Mouse (Mus musculus): ENCODE data around the gene Aoc1. TPM values are rescaled to one million over a fixed set of nuclear protein-coding genes. Genes with fewer than 3 reads are reported as not detected.
"Not testable (repeated sequence)": the region's sequence is repeated elsewhere in the genome, so short reads cannot be mapped to it uniquely, and the experiment has no call there.

Gene Aoc1
- polyA plus RNA-seq, 1 experiment, result 0.84 TPM

- TF ChIP-seq CTCF (IDR thresholded peaks at IDR 0.05; ENCODE audit: control insufficient read depth, insufficient read depth, insufficient replicate concordance, low read depth, low read length) (no peak), POLR2A (IDR thresholded peaks at IDR 0.05; ENCODE audit: control insufficient read depth, low read depth, low read length) (no peak)
- Histone ChIP-seq H3K27ac (ENCODE audit: control insufficient read depth, insufficient read depth, low read depth, low read length) (no peak overlapping the region), H3K4me1 (ENCODE audit: control insufficient read depth, insufficient read depth, low read length) (no peaks in the 10 kb centered on the region), H3K36me3 (ENCODE audit: control insufficient read depth, insufficient read depth, low read length) (no peaks in the 10 kb centered on the region), H3K27me3 (ENCODE audit: control insufficient read depth, insufficient read depth, low read length) (no peaks in the 10 kb centered on the region), H3K4me3 (ENCODE audit: control insufficient read depth, low read depth, low read length) (no peak overlapping the region)
Observed at GRCm38 (mm10) chr6:48895941-48896340, 23.2 kb downstream of the Aoc1 start.

GRCm38 (mm10) chr6:48896956-48897355 lies 24.3 kb downstream of the Aoc1 start:
- no peak overlapping the region for H3K4me3 ChIP-seq (ENCODE audit: control insufficient read depth, low read depth, low read length)
- H3K4me1 ChIP-seq (ENCODE audit: control insufficient read depth, insufficient read depth, low read length), result no peaks in the 10 kb centered on the region
- H3K36me3 ChIP-seq (ENCODE audit: control insufficient read depth, insufficient read depth, low read length), result no peaks in the 10 kb centered on the region
- H3K27ac ChIP-seq (ENCODE audit: control insufficient read depth, insufficient read depth, low read depth, low read length), result no peak overlapping the region
- no peak for TF ChIP-seq CTCF (IDR thresholded peaks at IDR 0.05; ENCODE audit: control insufficient read depth, insufficient read depth, insufficient replicate concordance, low read depth, low read length)
- TF ChIP-seq POLR2A (IDR thresholded peaks at IDR 0.05; ENCODE audit: control insufficient read depth, low read depth, low read length), result no peak
- no peaks in the 10 kb centered on the region for H3K27me3 ChIP-seq (ENCODE audit: control insufficient read depth, insufficient read depth, low read length)

- H3K36me3 ChIP-seq (ENCODE audit: control insufficient read depth, insufficient read depth, low read length); H3K4me1 ChIP-seq (ENCODE audit: control insufficient read depth, insufficient read depth, low read length); H3K4me3 ChIP-seq (ENCODE audit: control insufficient read depth, low read depth, low read length); H3K27me3 ChIP-seq (ENCODE audit: control insufficient read depth, insufficient read depth, low read length); H3K27ac ChIP-seq (ENCODE audit: control insufficient read depth, insufficient read depth, low read depth, low read length): not testable (repeated sequence)
Observed at GRCm38 (mm10) chr6:48901316-48901715, 28.6 kb downstream of the Aoc1 start.

- Histone ChIP-seq H3K4me3 (ENCODE audit: control insufficient read depth, low read depth, low read length) (no peak overlapping the region), H3K36me3 (ENCODE audit: control insufficient read depth, insufficient read depth, low read length) (no peaks in the 10 kb centered on the region), H3K27ac (ENCODE audit: control insufficient read depth, insufficient read depth, low read depth, low read length) (no peak overlapping the region), H3K27me3 (ENCODE audit: control insufficient read depth, insufficient read depth, low read length) (no peaks in the 10 kb centered on the region), H3K4me1 (ENCODE audit: control insufficient read depth, insufficient read depth, low read length) (no peaks in the 10 kb centered on the region; the same call in 1 of the 2 replicates)
- TF ChIP-seq POLR2A (IDR thresholded peaks at IDR 0.05; ENCODE audit: control insufficient read depth, low read depth, low read length) (no peak), CTCF (IDR thresholded peaks at IDR 0.05; ENCODE audit: control insufficient read depth, insufficient read depth, insufficient replicate concordance, low read depth, low read length) (no peak)
Observed at GRCm38 (mm10) chr6:48902511-48903406, 30.1 kb downstream of the Aoc1 start.

GRCm38 (mm10) chr6:48903437-48903836 lies 30.7 kb downstream of the Aoc1 start:
- no peak overlapping the region for H3K27ac ChIP-seq (ENCODE audit: control insufficient read depth, insufficient read depth, low read depth, low read length)
- TF ChIP-seq POLR2A (IDR thresholded peaks at IDR 0.05; ENCODE audit: control insufficient read depth, low read depth, low read length), result no peak
- no peak for TF ChIP-seq CTCF (IDR thresholded peaks at IDR 0.05; ENCODE audit: control insufficient read depth, insufficient read depth, insufficient replicate concordance, low read depth, low read length)
- no peaks in the 10 kb centered on the region; the same call in 1 of the 2 replicates for H3K4me1 ChIP-seq (ENCODE audit: control insufficient read depth, insufficient read depth, low read length)
- H3K36me3 ChIP-seq (ENCODE audit: control insufficient read depth, insufficient read depth, low read length), result no peaks in the 10 kb centered on the region
- H3K27me3 ChIP-seq (ENCODE audit: control insufficient read depth, insufficient read depth, low read length), result no peaks in the 10 kb centered on the region
- no peak overlapping the region for H3K4me3 ChIP-seq (ENCODE audit: control insufficient read depth, low read depth, low read length)

- Histone ChIP-seq H3K27me3 (ENCODE audit: control insufficient read depth, insufficient read depth, low read length) (no peaks in the 10 kb centered on the region), H3K27ac (ENCODE audit: control insufficient read depth, insufficient read depth, low read depth, low read length) (no peak overlapping the region), H3K36me3 (ENCODE audit: control insufficient read depth, insufficient read depth, low read length) (no peaks in the 10 kb centered on the region), H3K4me3 (ENCODE audit: control insufficient read depth, low read depth, low read length) (no peak overlapping the region), H3K4me1 (ENCODE audit: control insufficient read depth, insufficient read depth, low read length) (no peaks in the 10 kb centered on the region; the same call in 1 of the 2 replicates)
- TF ChIP-seq POLR2A (IDR thresholded peaks at IDR 0.05; ENCODE audit: control insufficient read depth, low read depth, low read length) (no peak), CTCF (IDR thresholded peaks at IDR 0.05; ENCODE audit: control insufficient read depth, insufficient read depth, insufficient replicate concordance, low read depth, low read length) (no peak)
Observed at GRCm38 (mm10) chr6:48905606-48906005, 32.9 kb downstream of the Aoc1 start.

GRCm38 (mm10) chr6:48906371-48906770 lies 33.7 kb downstream of the Aoc1 start:
- H3K4me3 ChIP-seq (ENCODE audit: control insufficient read depth, low read depth, low read length), result no peak overlapping the region
- no peaks in the 10 kb centered on the region for H3K27me3 ChIP-seq (ENCODE audit: control insufficient read depth, insufficient read depth, low read length)
- no peaks in the 10 kb centered on the region for H3K36me3 ChIP-seq (ENCODE audit: control insufficient read depth, insufficient read depth, low read length)
- no peak overlapping the region for H3K27ac ChIP-seq (ENCODE audit: control insufficient read depth, insufficient read depth, low read depth, low read length)
- H3K4me1 ChIP-seq (ENCODE audit: control insufficient read depth, insufficient read depth, low read length), result no peaks in the 10 kb centered on the region; the same call in 1 of the 2 replicates
- TF ChIP-seq CTCF (IDR thresholded peaks at IDR 0.05; ENCODE audit: control insufficient read depth, insufficient read depth, insufficient replicate concordance, low read depth, low read length) (no peak), POLR2A (IDR thresholded peaks at IDR 0.05; ENCODE audit: control insufficient read depth, low read depth, low read length) (no peak)

All from testis, adult 2 months (tissue).